Mouse (Mus musculus): ENCODE data around the gene Lrrc45. TPM values are rescaled to one million over a fixed set of nuclear protein-coding genes. Genes with fewer than 3 reads are reported as not detected.
A peak's percentile ranks its signal among the peaks of the same experiment; 100 is the strongest.

The Lrrc45 gene
- total RNA-seq, 2 experiments from 2014 or later: 49.1 to 60.5 TPM

GRCm38 (mm10) chr11:120703696-120704454, 9.8 kb upstream of the Lrrc45 start:
- no peak for DNase-seq (ENCODE audit: low spot score in 2 of 2)

GRCm38 (mm10) chr11:120704486-120705325, 9.0 kb upstream of the Lrrc45 start:
- no peak for DNase-seq (ENCODE audit: low spot score in 2 of 2)

- DNase-seq (ENCODE audit: low spot score in 2 of 2): no peak
These were observed 7.6 kb upstream of the Lrrc45 start for GRCm38 (mm10) chr11:120706120-120706519.

- no peak for DNase-seq (ENCODE audit: low spot score in 2 of 2)
These were observed 6.5 kb upstream of the Lrrc45 start for GRCm38 (mm10) chr11:120707225-120707624.

GRCm38 (mm10) chr11:120707969-120708368, 5.8 kb upstream of the Lrrc45 start:
- no peak for DNase-seq (ENCODE audit: low spot score in 2 of 2)

DNA sequence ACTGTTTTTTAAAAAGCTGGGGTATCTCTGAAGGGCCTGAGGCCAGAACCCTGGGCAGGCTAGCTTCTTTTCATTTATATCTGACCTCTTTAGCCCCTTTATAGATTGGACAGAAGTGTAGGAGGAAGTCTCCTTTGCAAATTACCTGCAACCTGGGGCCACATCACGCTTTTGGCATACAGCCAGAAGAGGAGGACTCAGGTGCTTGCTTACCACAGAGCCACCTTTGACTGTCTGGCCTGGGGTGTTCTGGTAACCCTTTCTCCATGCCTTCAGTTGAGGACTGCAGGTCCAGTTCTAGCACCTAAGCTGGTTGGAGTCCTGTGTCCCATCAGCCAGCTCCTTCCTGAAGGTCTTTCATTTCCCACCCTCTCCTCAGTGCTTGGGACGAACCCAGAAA, 4.2 kb upstream of the Lrrc45 start:
- DNase-seq (ENCODE audit: low spot score in 2 of 2): no peak

DNA sequence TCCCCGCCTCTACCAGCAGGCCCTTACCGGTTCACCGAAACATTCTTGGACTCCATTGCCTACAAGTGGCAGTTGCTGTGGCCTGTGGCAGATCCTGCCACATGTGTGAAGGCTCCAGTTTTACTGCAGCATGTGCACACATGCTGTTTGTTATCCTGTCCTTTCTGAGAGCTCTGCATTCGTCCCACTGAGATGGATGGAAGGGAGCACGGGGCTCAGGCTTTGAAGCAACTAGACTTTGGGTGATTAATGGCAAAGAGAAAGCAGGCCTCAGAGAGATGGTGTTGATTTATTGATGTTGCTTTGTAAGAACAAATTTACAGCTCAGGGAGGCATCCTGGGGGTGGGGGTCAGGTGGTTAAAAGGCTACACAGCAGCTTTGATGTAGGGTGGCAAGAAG, 3.1 kb upstream of the Lrrc45 start:
- no peak for DNase-seq (ENCODE audit: low spot score in 2 of 2)

- no peak for DNase-seq (ENCODE audit: low spot score in 2 of 2)
These were observed 1.6 kb upstream of the Lrrc45 start for GRCm38 (mm10) chr11:120711980-120712604.

- DNase-seq (ENCODE audit: low spot score in 2 of 2): peak in 1 of 2 experiments; percentile 34
These were observed 755 bp upstream of the Lrrc45 start for GRCm38 (mm10) chr11:120712771-120713568.

DNA sequence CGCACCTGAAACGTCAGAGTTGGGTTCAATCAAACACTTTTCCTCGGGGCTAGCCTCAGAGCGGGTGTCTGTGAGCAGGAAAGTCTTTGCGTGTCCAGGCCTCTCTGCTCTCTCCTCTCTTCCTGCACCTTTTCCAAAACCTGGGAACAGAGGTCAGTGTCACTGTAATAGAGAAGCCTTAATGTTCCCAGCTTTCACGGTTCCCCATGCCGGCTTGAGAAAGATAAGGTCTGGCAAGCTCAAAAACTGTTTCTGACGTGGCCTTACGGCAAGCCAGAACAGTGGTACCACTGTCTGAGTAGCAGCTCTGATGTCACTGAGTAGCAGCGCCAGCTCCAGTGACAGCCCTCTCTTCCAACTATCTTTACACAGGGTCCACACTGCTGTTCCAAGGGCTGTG, 821 bp downstream of the Lrrc45 start:
- DNase-seq (ENCODE audit: low spot score in 2 of 2): no peak

GRCm38 (mm10) chr11:120715131-120715530, 1.4 kb downstream of the Lrrc45 start:
- DNase-seq (ENCODE audit: low spot score in 2 of 2): no peak

DNA sequence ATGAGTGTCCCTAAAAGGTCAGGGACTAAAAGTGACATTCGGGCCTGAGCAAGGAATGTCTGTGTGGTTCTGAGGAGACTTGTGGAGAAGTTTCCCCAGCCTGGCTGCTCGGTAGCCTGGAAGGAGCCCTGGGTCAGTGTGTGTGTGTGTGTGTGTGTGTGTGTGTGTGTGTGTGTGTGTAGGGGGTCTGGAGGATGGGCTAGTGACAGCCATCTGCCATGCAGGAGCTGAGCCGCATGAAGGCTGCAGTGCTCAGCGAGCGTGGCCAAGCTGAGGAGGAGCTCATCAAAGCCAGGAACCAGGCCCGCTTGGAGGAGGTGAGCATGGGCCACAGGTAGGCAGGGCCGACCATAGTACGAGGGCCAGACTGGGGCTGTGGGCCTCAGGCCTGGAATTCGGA, 5.5 kb downstream of the Lrrc45 start:
- DNase-seq (ENCODE audit: low spot score in 2 of 2): no peak

GRCm38 (mm10) chr11:120719841-120720376, 6.2 kb downstream of the Lrrc45 start:
- DNase-seq (ENCODE audit: low spot score in 2 of 2): no peak

GRCm38 (mm10) chr11:120720450-120720849, 6.7 kb downstream of the Lrrc45 start:
- DNase-seq (ENCODE audit: low spot score in 2 of 2): peak; percentile 83 to 88

DNA sequence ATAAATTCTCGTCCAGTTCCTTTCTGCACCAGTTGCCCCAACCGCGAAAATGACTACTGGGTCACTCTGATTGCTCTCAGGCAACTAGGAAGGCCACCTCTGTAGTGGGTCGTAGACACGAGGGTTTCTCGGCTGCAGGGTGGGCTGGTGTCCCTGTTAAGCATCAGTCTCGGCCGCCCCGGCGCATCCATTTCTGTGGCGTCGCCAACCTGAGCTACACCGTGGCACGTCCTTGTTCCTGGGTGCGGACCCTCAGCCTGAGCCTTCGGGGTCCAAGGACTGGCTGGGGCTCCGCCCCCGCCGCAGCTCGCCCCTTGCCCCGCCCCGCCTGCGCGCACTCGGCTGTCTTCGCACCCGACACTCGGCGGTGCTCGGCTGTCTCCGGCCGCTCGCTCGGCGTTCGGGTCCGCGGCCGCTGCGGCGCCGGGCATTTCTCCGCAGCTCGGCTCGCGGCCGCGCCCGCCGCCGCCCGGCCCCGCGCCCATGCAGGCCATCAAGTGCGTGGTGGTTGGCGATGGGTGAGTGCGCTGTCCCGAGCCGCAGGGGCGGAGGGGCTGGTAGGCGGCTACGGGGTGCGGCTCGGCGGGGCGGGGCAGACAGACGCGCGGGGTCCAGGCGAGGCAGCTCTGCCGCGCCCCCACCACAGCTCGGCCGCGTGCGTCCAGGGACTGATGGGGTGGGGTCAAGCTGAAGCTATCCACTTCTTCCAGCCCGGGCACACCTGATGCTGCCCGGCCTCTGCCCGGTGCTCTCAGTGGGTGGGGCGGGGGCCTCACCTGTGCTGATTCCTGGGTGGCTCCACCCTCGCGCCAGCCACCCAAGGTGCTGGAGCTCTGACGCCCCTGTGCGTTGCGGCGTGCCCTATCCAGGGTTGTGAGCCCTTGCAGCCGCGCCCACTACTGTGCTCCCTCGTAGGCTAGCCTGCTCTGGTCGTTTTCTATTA, 7.7 kb downstream of the Lrrc45 start, which contains the start of gene Rac3:
Rac3 (plus strand) TSS at position 347 of the 943 bp plus-strand sequence.
- peak; percentile 49 to 52 for DNase-seq (ENCODE audit: low spot score in 2 of 2)

GRCm38 (mm10) chr11:120722067-120722630, 8.4 kb downstream of the Lrrc45 start:
- DNase-seq (ENCODE audit: low spot score in 2 of 2): no peak

DNA sequence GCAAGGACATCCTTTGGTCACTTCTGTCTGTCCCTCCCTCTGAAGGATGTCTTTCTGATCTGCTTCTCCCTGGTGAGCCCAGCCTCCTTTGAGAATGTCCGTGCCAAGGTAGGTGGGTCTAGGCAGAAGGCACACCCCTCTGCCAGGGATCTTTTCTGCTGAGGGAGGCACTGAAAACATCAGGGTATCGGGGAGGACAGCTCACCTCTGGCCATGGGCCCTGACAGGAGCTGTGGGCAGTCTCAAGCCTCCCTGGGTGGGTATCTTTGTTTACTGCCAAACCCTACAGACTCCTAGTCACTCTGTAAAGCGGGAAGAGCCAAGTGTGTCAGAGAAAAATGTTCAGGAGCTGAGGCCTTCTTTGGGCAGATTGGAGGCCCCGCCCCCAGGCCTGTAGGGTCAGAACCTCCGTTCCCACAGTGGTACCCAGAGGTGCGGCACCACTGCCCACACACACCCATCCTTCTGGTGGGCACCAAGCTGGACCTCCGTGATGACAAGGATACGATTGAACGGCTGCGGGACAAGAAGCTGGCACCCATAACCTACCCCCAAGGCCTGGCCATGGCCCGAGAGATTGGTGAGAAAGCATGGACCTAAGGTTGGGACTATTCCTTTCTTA, 9.1 kb downstream of the Lrrc45 start:
- no peak for DNase-seq (ENCODE audit: low spot score in 2 of 2)

DNA sequence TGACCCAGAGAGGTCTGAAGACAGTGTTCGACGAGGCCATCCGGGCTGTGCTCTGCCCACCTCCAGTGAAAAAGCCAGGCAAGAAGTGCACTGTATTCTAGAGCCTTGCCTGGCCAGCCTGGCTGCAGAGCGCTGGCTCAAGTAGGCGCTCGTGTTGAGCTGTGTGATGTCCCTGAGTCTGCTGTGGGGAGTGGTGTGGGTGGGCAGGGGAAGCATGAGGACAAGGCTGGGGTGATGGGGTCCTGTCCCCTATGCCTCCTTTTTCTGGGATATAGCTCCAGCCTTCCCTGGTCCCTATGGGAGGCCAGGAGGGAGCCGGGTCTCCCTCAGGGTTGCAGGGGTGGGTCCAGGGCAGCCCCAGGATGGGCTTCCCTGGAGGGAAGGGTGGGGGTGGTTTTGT, 9.8 kb downstream of the Lrrc45 start:
- no peak for DNase-seq (ENCODE audit: low spot score in 2 of 2)
